Mouse (Mus musculus) small intestine, adult 2 months (tissue): ENCODE measurements around the gene Cmip.

ENCODE experiments used
- CTCF ChIP-seq: fragments of 200-500 bp; IDR thresholded peaks from 2 replicates; pipeline ENCODE4 v1.5.1; 2012; ENCODE audit warnings: low read depth, mild to moderate bottlenecking, control low read depth, inconsistent platforms, low read length, moderate library complexity, mixed read lengths; ENCODE audit not compliant: insufficient replicate concordance, insufficient read length; ENCODE audit errors: extremely low read depth
- POLR2A ChIP-seq: fragments of 200-500 bp; IDR thresholded peaks from 2 replicates; pipeline ENCODE4 v1.6.1; 2012; ENCODE audit warnings: low read depth, mild to moderate bottlenecking, control low read depth, inconsistent platforms, low read length, moderate library complexity

GRCm38 (mm10) chr8:117292262-117292661 lies 35.4 kb downstream of the Cmip start:
- TF ChIP-seq POLR2A (no peak), CTCF (no peak)
